Mouse (Mus musculus) megakaryocyte, adult 5-6 weeks (primary cell): ENCODE measurements around the gene Olfr1196. TPM values are rescaled to one million over a fixed set of nuclear protein-coding genes. Genes with fewer than 3 reads are reported as not detected.
"Not testable (repeated sequence)": the region's sequence is repeated elsewhere in the genome, so short reads cannot be mapped to it uniquely, and the experiment has no call there.

Source experiments
- ATAC-seq: 2 replicates; pipeline ENCODE4 v1.8.0; 2016; ENCODE audit warnings: mild to moderate bottlenecking, inconsistent platforms; ENCODE audit not compliant: poor library complexity, severe bottlenecking
- total RNA-seq, 2 experiments: library from RNA; stranded (forward) in 1 of 2; stranded (reverse) in 1 of 2; fragments of 153-499, 151-499 nt in 1 of 2; fragments of 221-1000, 200-1000 nt in 1 of 2; gene quantifications; 2 replicates each; pipeline versions ENCODE4 v1.2.3 to v1.2.4; 2015 to 2017

Olfr1196 gene
- not detected in 2 replicates for total RNA-seq (2015)
- not detected in 2 replicates for total RNA-seq (2017)

GRCm38 (mm10) chr2:88704497-88704896 lies at the start of gene Olfr1196:
TSS of gene Olfr1196 (minus strand) at chr2:88704597.
- no peak for ATAC-seq

- ATAC-seq, result no peak
Measured at GRCm38 (mm10) chr2:88751270-88751669, 46.9 kb upstream of the Olfr1196 start, which contains the start of gene Olfr1198. TSS of gene Olfr1198 (minus strand) at chr2:88751370.

- ATAC-seq, result no peak
Measured at GRCm38 (mm10) chr2:88743379-88743778, 39.0 kb upstream of the Olfr1196 start.

GRCm38 (mm10) chr2:88732266-88732665 lies 27.9 kb upstream of the Olfr1196 start, which contains the start of gene Olfr1197:
TSS of gene Olfr1197 (minus strand) at chr2:88732366.
- ATAC-seq, result no peak

- ATAC-seq, result no peak
Measured at GRCm38 (mm10) chr2:88689087-88689486, 15.3 kb downstream of the Olfr1196 start, which contains the start of gene Olfr1195. TSS of gene Olfr1195 (minus strand) at chr2:88689187.

- ATAC-seq, result not testable (repeated sequence)
Measured at GRCm38 (mm10) chr2:88675328-88675727, 29.1 kb downstream of the Olfr1196 start, which contains the start of gene Olfr1193. TSS of gene Olfr1193 (plus strand) at chr2:88675628.

GRCm38 (mm10) chr2:88648209-88648608 lies 56.2 kb downstream of the Olfr1196 start, which contains the start of gene Olfr1192-ps1:
TSS of gene Olfr1192-ps1 (plus strand) at chr2:88648509.
- ATAC-seq, result no peak

Other genes starting within 250 kb of the Olfr1196 start
- gene Olfr1183, start 249.7 kb downstream of the Olfr1196 start, total RNA-seq (2015), result not detected in 2 replicates
- not detected in 2 replicates for gene Olfr1183, start 249.7 kb downstream of the Olfr1196 start, total RNA-seq (2017)
- gene Olfr1184, start 221.0 kb downstream of the Olfr1196 start, total RNA-seq (2015), result not detected in 2 replicates
- not detected in 2 replicates for gene Olfr1184, start 221.0 kb downstream of the Olfr1196 start, total RNA-seq (2017)
- not detected in 2 replicates for gene Olfr1185-ps1, start 211.3 kb downstream of the Olfr1196 start, total RNA-seq (2015)
- gene Olfr1185-ps1, start 211.3 kb downstream of the Olfr1196 start, total RNA-seq (2017), result not detected in 2 replicates
- gene Olfr1186, start 186.0 kb downstream of the Olfr1196 start, total RNA-seq (2015), result not detected in 2 replicates
- gene Olfr1186, start 186.0 kb downstream of the Olfr1196 start, total RNA-seq (2017), result not detected in 2 replicates
- not detected in 2 replicates for gene Olfr1188, start 147.7 kb downstream of the Olfr1196 start, total RNA-seq (2015)
- not detected in 2 replicates for gene Olfr1188, start 147.7 kb downstream of the Olfr1196 start, total RNA-seq (2017)
- not detected in 2 replicates for gene Olfr1189, start 118.1 kb downstream of the Olfr1196 start, total RNA-seq (2015)
- gene Olfr1189, start 118.1 kb downstream of the Olfr1196 start, total RNA-seq (2017), result not detected in 2 replicates
- not detected in 2 replicates for gene Olfr1191-ps1, start 64.1 kb downstream of the Olfr1196 start, total RNA-seq (2015)
- gene Olfr1191-ps1, start 64.1 kb downstream of the Olfr1196 start, total RNA-seq (2017), result not detected in 2 replicates
- not detected in 2 replicates for gene Olfr1192-ps1, start 56.1 kb downstream of the Olfr1196 start, total RNA-seq (2015)
- not detected in 2 replicates for gene Olfr1192-ps1, start 56.1 kb downstream of the Olfr1196 start, total RNA-seq (2017)
- gene Olfr1193, start 29.0 kb downstream of the Olfr1196 start, total RNA-seq (2015), result not detected in 2 replicates
- not detected in 2 replicates for gene Olfr1193, start 29.0 kb downstream of the Olfr1196 start, total RNA-seq (2017)
- not detected in 2 replicates for gene Olfr1195, start 15.4 kb downstream of the Olfr1196 start, total RNA-seq (2015)
- not detected in 2 replicates for gene Olfr1195, start 15.4 kb downstream of the Olfr1196 start, total RNA-seq (2017)
- not detected in 2 replicates for gene Olfr1197, start 27.8 kb upstream of the Olfr1196 start, total RNA-seq (2015)
- not detected in 2 replicates for gene Olfr1197, start 27.8 kb upstream of the Olfr1196 start, total RNA-seq (2017)
- not detected in 2 replicates for gene Olfr1198, start 46.8 kb upstream of the Olfr1196 start, total RNA-seq (2015)
- not detected in 2 replicates for gene Olfr1198, start 46.8 kb upstream of the Olfr1196 start, total RNA-seq (2017)
- not detected in 2 replicates for gene Olfr1199, start 55.9 kb upstream of the Olfr1196 start, total RNA-seq (2015)
- gene Olfr1199, start 55.9 kb upstream of the Olfr1196 start, total RNA-seq (2017), result not detected in 2 replicates
- gene Olfr1200, start 65.9 kb upstream of the Olfr1196 start, total RNA-seq (2015), result not detected in 2 replicates
- gene Olfr1200, start 65.9 kb upstream of the Olfr1196 start, total RNA-seq (2017), result not detected in 2 replicates
- not detected in 2 replicates for gene Olfr1201, start 88.4 kb upstream of the Olfr1196 start, total RNA-seq (2015)
- gene Olfr1201, start 88.4 kb upstream of the Olfr1196 start, total RNA-seq (2017), result not detected in 2 replicates
- not detected in 2 replicates for gene Olfr1202, start 109.9 kb upstream of the Olfr1196 start, total RNA-seq (2015)
- not detected in 2 replicates for gene Olfr1202, start 109.9 kb upstream of the Olfr1196 start, total RNA-seq (2017)
- gene Olfr1205, start 125.1 kb upstream of the Olfr1196 start, total RNA-seq (2015), result not detected in 2 replicates
- not detected in 2 replicates for gene Olfr1205, start 125.1 kb upstream of the Olfr1196 start, total RNA-seq (2017)
- gene Olfr1204, start 144.7 kb upstream of the Olfr1196 start, total RNA-seq (2015), result not detected in 2 replicates
- gene Olfr1204, start 144.7 kb upstream of the Olfr1196 start, total RNA-seq (2017), result not detected in 2 replicates
- gene Olfr1206, start 158.6 kb upstream of the Olfr1196 start, total RNA-seq (2015), result not detected in 2 replicates
- gene Olfr1206, start 158.6 kb upstream of the Olfr1196 start, total RNA-seq (2017), result not detected in 2 replicates
- gene Olfr1208, start 197.7 kb upstream of the Olfr1196 start, total RNA-seq (2015), result not detected in 2 replicates
- gene Olfr1208, start 197.7 kb upstream of the Olfr1196 start, total RNA-seq (2017), result not detected in 2 replicates
- not detected in 2 replicates for gene Olfr1209, start 210.6 kb upstream of the Olfr1196 start, total RNA-seq (2015)
- gene Olfr1209, start 210.6 kb upstream of the Olfr1196 start, total RNA-seq (2017), result not detected in 2 replicates
- not detected in 2 replicates for gene Olfr1211, start 233.5 kb upstream of the Olfr1196 start, total RNA-seq (2015)
- not detected in 2 replicates for gene Olfr1211, start 233.5 kb upstream of the Olfr1196 start, total RNA-seq (2017)
- gene Olfr1212, start 249.4 kb upstream of the Olfr1196 start, total RNA-seq (2015), result not detected in 2 replicates
- gene Olfr1212, start 249.4 kb upstream of the Olfr1196 start, total RNA-seq (2017), result not detected in 2 replicates